Mouse (Mus musculus) v-Abl transformed pro-B cells (cell line): ENCODE data around the gene Zdhhc13.

ENCODE experiments used
- in situ Hi-C, 2 experiments: fragments of 400-800 bp; cut with MboI; formaldehyde crosslinking; loops; one replicate each; pipeline ENCODE4 v1.15.1; 2025; ENCODE audit not compliant: unreplicated experiment in 2 of 2

The Zdhhc13 gene

GRCm38 (mm10) chr7:48867576-48867975 is 78.8 kb downstream of the Zdhhc13 start:
- in situ Hi-C loops = no loop called here

- in situ Hi-C loops = no loop called here
Observed at GRCm38 (mm10) chr7:48870144-48870543, 81.3 kb downstream of the Zdhhc13 start.

GRCm38 (mm10) chr7:48870579-48871180 is 81.9 kb downstream of the Zdhhc13 start:
- in situ Hi-C loops = no loop called here

GRCm38 (mm10) chr7:48871292-48871691 is 82.5 kb downstream of the Zdhhc13 start:
- in situ Hi-C loops = no loop called here

GRCm38 (mm10) chr7:48875096-48875495 is 86.3 kb downstream of the Zdhhc13 start:
- in situ Hi-C loops = loop anchor here in 1 of 2 experiments (5.0 to 25.0 kb wide), 3 partner anchors 83 to 912 kb away; partner anchors contain the start of gene Prmt3

GRCm38 (mm10) chr7:48876526-48876925 is 87.7 kb downstream of the Zdhhc13 start:
- in situ Hi-C loops = loop anchor here in 1 of 2 experiments (5.0 to 25.0 kb wide), 3 partner anchors 84 to 911 kb away; partner anchors contain the start of gene Prmt3
